Mouse (Mus musculus) embryonic facial prominence, embryonic 14.5 days (tissue): Measurements from ENCODE around the gene Adam6a. TPM values are rescaled to one million over a fixed set of nuclear protein-coding genes. Genes with fewer than 3 reads are reported as not detected.
"Not testable (repeated sequence)": the region's sequence is repeated elsewhere in the genome, so short reads cannot be mapped to it uniquely, and the experiment has no call there.

Experiments
- ATAC-seq: fragments of 200-750 bp; cut with Nextera tagmentation; 2 replicates; pipeline ENCODE4 v1.8.0; 2017; ENCODE audit warnings: low read depth, moderate number of reproducible peaks, moderate TSS enrichment
- DNase-seq: peaks from one replicate; pipeline ENCODE4 v3.0.0-alpha.2; 2015; ENCODE audit warnings: low spot score
- H3K27ac ChIP-seq: fragments of 300-500 bp; sonication (generic); replicated peaks from 2 replicates; pipeline ENCODE4 v1.5.1; 2014; ENCODE audit warnings: low read depth, mild to moderate bottlenecking, low read length, moderate library complexity
- H3K27me3 ChIP-seq: fragments of 300-500 bp; sonication (generic); replicated peaks from 2 replicates; pipeline ENCODE4 v1.6.1; 2014; ENCODE audit warnings: low read length; ENCODE audit not compliant: control insufficient read depth, insufficient read depth
- H3K36me3 ChIP-seq: fragments of 300-500 bp; sonication (generic); 2 replicates; pipeline ENCODE4 v1.6.1; 2014; ENCODE audit warnings: low read length, mixed read lengths; ENCODE audit not compliant: control insufficient read depth, insufficient read depth
- H3K4me1 ChIP-seq: fragments of 300-500 bp; sonication (generic); 2 replicates; pipeline ENCODE4 v1.6.1; 2014; ENCODE audit warnings: antibody characterized with exemption, low read length; ENCODE audit not compliant: control insufficient read depth, insufficient read depth
- H3K4me2 ChIP-seq: fragments of 300-500 bp; sonication (generic); 2 replicates; pipeline ENCODE4 v1.6.1; 2014; ENCODE audit warnings: low read depth, mild to moderate bottlenecking, low read length, moderate library complexity, mixed read lengths
- H3K4me3 ChIP-seq: fragments of 300-500 bp; sonication (generic); 2 replicates; pipeline ENCODE4 v1.5.1; 2014; ENCODE audit warnings: low read depth, mild to moderate bottlenecking, low read length
- H3K9ac ChIP-seq: fragments of 300-500 bp; sonication (generic); 2 replicates; pipeline ENCODE4 v1.6.1; 2014; ENCODE audit warnings: low read depth, mild to moderate bottlenecking, low read length, moderate library complexity, mixed read lengths
- H3K9me3 ChIP-seq: fragments of 300-500 bp; sonication (generic); 2 replicates; pipeline ENCODE4 v1.6.1; 2016; ENCODE audit warnings: low read length; ENCODE audit not compliant: control insufficient read depth
- WGBS: fragments of 180-500 bp; shearing (Covaris S2); extraction: QIAGEN DNeasy Blood & Tissue Kit; methylation state at CpG from one replicate; pipeline ENCODE4 v1.1.7; 2014; 5-methylcytosine and 5-hydroxymethylcytosine counted together
- polyA plus RNA-seq: library from polyadenylated mRNA; unstranded; fragments of >200 nt; fragmentation: Nextera tagmentation; extraction: Ambion mirVana; gene quantifications from 2 replicates; pipeline ENCODE4 v1.2.1, GENCODE M21; 2014

Gene Adam6a
- not detected in 2 replicates for polyA plus RNA-seq

DNA sequence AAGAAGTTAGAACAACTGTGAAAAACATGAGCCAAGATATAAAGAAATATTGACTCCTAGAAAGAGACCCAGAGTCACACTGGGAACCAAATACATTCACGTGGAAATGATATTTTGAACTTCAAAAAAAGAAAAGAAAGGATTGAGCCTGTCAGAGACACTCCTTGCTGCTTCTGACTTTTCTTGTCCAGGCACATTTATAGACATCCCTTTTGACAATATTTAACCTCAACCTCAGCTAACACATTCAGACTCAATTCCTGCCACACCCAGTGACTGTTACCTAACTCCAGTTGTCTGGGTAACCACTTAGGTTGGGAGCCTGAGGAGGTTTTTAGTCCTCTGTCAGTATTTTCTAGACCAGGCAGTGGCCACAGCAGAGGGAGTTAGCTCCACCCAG, at the start of gene Adam6a:
Gene Adam6a, plus strand, starts transcription at position 301 of the 400 bp plus-strand sequence.
- WGBS, result 80% methylated on average over 1 of the region's 1 CpGs
- H3K27me3 ChIP-seq, H3K9ac ChIP-seq, H3K27ac ChIP-seq, H3K9me3 ChIP-seq, H3K4me3 ChIP-seq, ATAC-seq, DNase-seq, H3K4me2 ChIP-seq, H3K36me3 ChIP-seq, H3K4me1 ChIP-seq: not testable (repeated sequence)

DNA sequence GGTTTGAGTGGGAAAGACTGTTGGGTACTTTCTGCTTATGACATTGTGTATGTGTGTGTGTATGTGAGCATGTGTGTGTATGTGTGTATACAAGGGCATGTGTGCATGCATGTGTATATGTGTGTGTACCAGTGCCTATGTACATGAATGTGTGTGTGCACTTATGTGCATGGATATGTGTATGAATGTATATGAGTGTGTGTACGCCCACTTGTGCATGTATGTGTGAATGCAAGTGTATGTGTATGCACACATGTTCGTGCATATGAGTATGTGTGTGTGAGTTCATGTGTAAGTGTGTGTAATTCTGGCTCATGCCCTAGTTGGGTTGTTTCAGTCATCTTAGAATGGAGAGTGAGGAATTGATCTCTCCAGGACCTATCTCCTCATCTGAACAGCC, 17.8 kb upstream of the Adam6a start:
- H3K27me3 ChIP-seq, result no peaks in the 10 kb centered on the region
- no peak overlapping the region for H3K27ac ChIP-seq
- no peak overlapping the region for H3K9ac ChIP-seq
- ATAC-seq (no peak), DNase-seq (no peak)
- 73% methylated on average over 2 of the region's 2 CpGs for WGBS
- 0 out of 2 replicates have a peak, but pooled peaks cover 5% of the 10 kb centered on the region for H3K9me3 ChIP-seq
- H3K4me3 ChIP-seq, result no peak overlapping the region
- H3K4me2 ChIP-seq, result no peak overlapping the region
- no peaks in the 10 kb centered on the region for H3K36me3 ChIP-seq
- H3K4me1 ChIP-seq, result no peaks in the 10 kb centered on the region

DNA sequence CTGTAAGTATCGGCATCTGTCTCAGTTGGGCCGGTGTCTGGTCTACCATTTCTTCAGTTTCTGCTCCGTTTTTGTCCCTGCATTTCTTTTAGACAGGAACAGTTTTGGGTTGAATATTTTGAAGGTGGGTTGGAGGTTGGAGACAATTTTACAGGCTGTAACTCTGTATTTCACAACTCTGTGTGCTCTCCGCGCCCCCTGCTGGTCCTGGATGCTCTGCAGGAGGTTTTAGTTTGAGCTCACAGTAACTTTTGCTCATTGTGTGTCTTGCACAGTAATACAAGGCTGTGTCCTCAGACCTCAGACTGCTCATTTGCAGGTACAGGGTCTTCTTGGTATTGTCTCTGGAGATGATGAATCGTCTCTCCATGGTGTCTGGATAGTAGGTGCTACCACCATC, 34.5 kb downstream of the Adam6a start:
- Histone ChIP-seq H3K27me3 (no peaks in the 10 kb centered on the region), H3K4me3 (no peak overlapping the region), H3K9me3 (peaks cover 10% of the 10 kb centered on the region; the same call in 1 of the 2 replicates), H3K4me2 (no peak overlapping the region), H3K4me1 (no peaks in the 10 kb centered on the region), H3K27ac (no peak overlapping the region), H3K9ac (no peak overlapping the region), H3K36me3 (no peaks in the 10 kb centered on the region)
- DNase-seq (no peak), ATAC-seq (no peak)
- 50% methylated on average over 6 of the region's 6 CpGs for WGBS

DNA sequence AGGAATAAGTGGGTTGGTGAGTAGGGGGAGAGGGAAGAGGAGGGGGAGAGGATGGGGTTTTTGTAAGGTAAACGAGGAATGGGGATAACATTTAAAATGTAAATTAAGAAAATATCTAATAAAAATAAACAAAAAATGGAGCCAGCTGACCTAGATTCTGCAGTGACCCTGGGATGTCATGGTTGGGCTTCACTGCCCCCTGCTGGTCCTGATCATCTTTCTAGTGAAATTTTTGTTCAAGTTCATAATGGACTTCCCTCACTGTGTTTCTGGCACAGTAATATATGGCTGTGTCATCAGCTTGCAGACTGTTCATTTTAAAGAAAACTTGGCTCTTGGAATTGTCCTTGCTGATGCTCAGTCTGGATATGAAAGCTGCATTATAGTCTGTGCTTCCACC, 44.3 kb downstream of the Adam6a start:
- H3K4me2 ChIP-seq, result no peak overlapping the region
- no peak overlapping the region for H3K27ac ChIP-seq
- 59% methylated on average over 1 of the region's 1 CpGs for WGBS
- ATAC-seq (no peak), DNase-seq (no peak)
- H3K4me1 ChIP-seq, result no peaks in the 10 kb centered on the region
- H3K36me3 ChIP-seq, result no peaks in the 10 kb centered on the region
- no peak overlapping the region for H3K9ac ChIP-seq
- H3K27me3 ChIP-seq, result no peaks in the 10 kb centered on the region
- H3K4me3 ChIP-seq, result no peak overlapping the region
- no peaks in the 10 kb centered on the region for H3K9me3 ChIP-seq

Other genes starting within 250 kb of the Adam6a start
- gene Adam6b, start 54.4 kb upstream of the Adam6a start, polyA plus RNA-seq, result not detected in 2 replicates